Mouse (Mus musculus): ENCODE data around the gene Ltb. TPM values are rescaled to one million over a fixed set of nuclear protein-coding genes. Genes with fewer than 3 reads are reported as not detected.

The Ltb gene
- polyA plus RNA-seq, 1 experiment from 2014 or later, result 0.64 TPM

- H3K9me3 ChIP-seq, result no peaks in the 10 kb centered on the region
- H3K9ac ChIP-seq (replicated peaks), result no peak overlapping the region
- H3K4me2 ChIP-seq, result no peak overlapping the region
- no peak for ATAC-seq (ENCODE audit: insufficient number of reproducible peaks, insufficient read depth, low FRiP score, low TSS enrichment, low read depth)
- no peaks in the 10 kb centered on the region for H3K27me3 ChIP-seq
- no peak overlapping the region for H3K27ac ChIP-seq
- 93% methylated on average over 8 of the region's 8 CpGs for WGBS
- no peak overlapping the region for H3K4me3 ChIP-seq (replicated peaks)
- H3K4me1 ChIP-seq (replicated peaks), result peaks cover 11% of the 10 kb centered on the region; the same call in 1 of the 2 replicates
- H3K36me3 ChIP-seq, result peaks cover 100% of the 10 kb centered on the region
Measured at GRCm38 (mm10) chr17:35157254-35157653, 37.0 kb upstream of the Ltb start.

- Histone ChIP-seq H3K4me2 (no peak overlapping the region), H3K36me3 (peaks cover 100% of the 10 kb centered on the region), H3K4me1 (replicated peaks) (peaks cover 16% of the 10 kb centered on the region), H3K9ac (replicated peaks) (no peak overlapping the region), H3K27me3 (no peaks in the 10 kb centered on the region), H3K4me3 (replicated peaks) (no peak overlapping the region), H3K9me3 (no peaks in the 10 kb centered on the region), H3K27ac (no peak overlapping the region)
- ATAC-seq (ENCODE audit: insufficient number of reproducible peaks, insufficient read depth, low FRiP score, low TSS enrichment, low read depth), result no peak
- whole genome bisulfite sequencing, result 90% methylated on average over 8 of the region's 8 CpGs
Measured at GRCm38 (mm10) chr17:35157661-35158175, 36.5 kb upstream of the Ltb start.

- H3K27ac ChIP-seq, result no peak overlapping the region
- ATAC-seq (ENCODE audit: insufficient number of reproducible peaks, insufficient read depth, low FRiP score, low TSS enrichment, low read depth), result no peak
- H3K9ac ChIP-seq (replicated peaks), result no peak overlapping the region
- H3K27me3 ChIP-seq, result no peaks in the 10 kb centered on the region
- peaks cover 23% of the 10 kb centered on the region for H3K4me1 ChIP-seq (replicated peaks)
- 93% methylated on average over 16 of the region's 16 CpGs for WGBS
- H3K4me2 ChIP-seq, result no peak overlapping the region
- no peaks in the 10 kb centered on the region for H3K9me3 ChIP-seq
- H3K36me3 ChIP-seq, result peaks cover 88% of the 10 kb centered on the region
- H3K4me3 ChIP-seq (replicated peaks), result no peak overlapping the region
Measured at GRCm38 (mm10) chr17:35158850-35159593, 35.2 kb upstream of the Ltb start.

GRCm38 (mm10) chr17:35159638-35160037 is 34.6 kb upstream of the Ltb start:
- Histone ChIP-seq H3K4me2 (no peak overlapping the region), H3K4me1 (replicated peaks) (peaks cover 19% of the 10 kb centered on the region), H3K36me3 (peaks cover 82% of the 10 kb centered on the region), H3K4me3 (replicated peaks) (no peak overlapping the region), H3K9me3 (no peaks in the 10 kb centered on the region), H3K27ac (no peak overlapping the region), H3K9ac (replicated peaks) (no peak overlapping the region), H3K27me3 (no peaks in the 10 kb centered on the region)
- 79% methylated on average over 7 of the region's 7 CpGs for WGBS
- ATAC-seq (ENCODE audit: insufficient number of reproducible peaks, insufficient read depth, low FRiP score, low TSS enrichment, low read depth), result no peak

GRCm38 (mm10) chr17:35161421-35161820 is 32.8 kb upstream of the Ltb start:
- WGBS, result 82% methylated on average over 11 of the region's 11 CpGs
- Histone ChIP-seq H3K27me3 (no peaks in the 10 kb centered on the region), H3K36me3 (peaks cover 64% of the 10 kb centered on the region), H3K27ac (no peak overlapping the region), H3K4me3 (replicated peaks) (no peak overlapping the region), H3K4me2 (no peak overlapping the region), H3K9ac (replicated peaks) (no peak overlapping the region), H3K4me1 (replicated peaks) (peaks cover 20% of the 10 kb centered on the region), H3K9me3 (no peaks in the 10 kb centered on the region)
- no peak for ATAC-seq (ENCODE audit: insufficient number of reproducible peaks, insufficient read depth, low FRiP score, low TSS enrichment, low read depth)

GRCm38 (mm10) chr17:35162121-35162520 is 32.1 kb upstream of the Ltb start:
- peak overlapping the region; percentile 99; the same call in 1 of the 2 replicates for H3K4me3 ChIP-seq (replicated peaks)
- peak overlapping the region; percentile 92 for H3K4me2 ChIP-seq
- H3K4me1 ChIP-seq (replicated peaks), result peaks cover 22% of the 10 kb centered on the region
- 85% methylated on average over 14 of the region's 14 CpGs for WGBS
- H3K27me3 ChIP-seq, result no peaks in the 10 kb centered on the region
- peak overlapping the region; percentile 100; the same call in 1 of the 2 replicates for H3K9ac ChIP-seq (replicated peaks)
- peaks cover 57% of the 10 kb centered on the region for H3K36me3 ChIP-seq
- no peak for ATAC-seq (ENCODE audit: insufficient number of reproducible peaks, insufficient read depth, low FRiP score, low TSS enrichment, low read depth)
- H3K27ac ChIP-seq, result 0 out of 2 replicates have a peak overlapping the region, but pooled peaks have one; percentile 53
- no peaks in the 10 kb centered on the region for H3K9me3 ChIP-seq

- ATAC-seq (ENCODE audit: insufficient number of reproducible peaks, insufficient read depth, low FRiP score, low TSS enrichment, low read depth), result no peak
- H3K27me3 ChIP-seq, result no peaks in the 10 kb centered on the region
- no peaks in the 10 kb centered on the region for H3K9me3 ChIP-seq
- peak overlapping the region; percentile 100 for H3K9ac ChIP-seq (replicated peaks)
- peak overlapping the region; percentile 99 for H3K4me3 ChIP-seq (replicated peaks)
- H3K4me1 ChIP-seq (replicated peaks), result peaks cover 22% of the 10 kb centered on the region
- WGBS, result 69% methylated on average over 12 of the region's 12 CpGs
- peaks cover 51% of the 10 kb centered on the region for H3K36me3 ChIP-seq
- no peak overlapping the region for H3K27ac ChIP-seq
- H3K4me2 ChIP-seq, result peak overlapping the region; percentile 92
Measured at GRCm38 (mm10) chr17:35162730-35163129, 31.5 kb upstream of the Ltb start.

GRCm38 (mm10) chr17:35163326-35164081 is 30.7 kb upstream of the Ltb start:
- WGBS, result 16% methylated on average over 8 of the region's 8 CpGs
- Histone ChIP-seq H3K27me3 (no peaks in the 10 kb centered on the region), H3K4me3 (replicated peaks) (peak overlapping the region; percentile 99), H3K9ac (replicated peaks) (peak overlapping the region; percentile 100), H3K9me3 (no peaks in the 10 kb centered on the region), H3K4me1 (replicated peaks) (peaks cover 22% of the 10 kb centered on the region), H3K4me2 (peak overlapping the region; percentile 92), H3K36me3 (peaks cover 43% of the 10 kb centered on the region), H3K27ac (peak overlapping the region; percentile 98)
- no peak for ATAC-seq (ENCODE audit: insufficient number of reproducible peaks, insufficient read depth, low FRiP score, low TSS enrichment, low read depth)

- H3K27me3 ChIP-seq, result no peaks in the 10 kb centered on the region
- ATAC-seq (ENCODE audit: insufficient number of reproducible peaks, insufficient read depth, low FRiP score, low TSS enrichment, low read depth), result no peak
- H3K27ac ChIP-seq, result peak overlapping the region; percentile 98
- H3K9ac ChIP-seq (replicated peaks), result peak overlapping the region; percentile 100
- no peaks in the 10 kb centered on the region for H3K9me3 ChIP-seq
- WGBS, result 2% methylated on average over 28 of the region's 28 CpGs
- peaks cover 36% of the 10 kb centered on the region for H3K36me3 ChIP-seq
- H3K4me2 ChIP-seq, result peak overlapping the region; percentile 92
- H3K4me3 ChIP-seq (replicated peaks), result peak overlapping the region; percentile 99
- H3K4me1 ChIP-seq (replicated peaks), result peaks cover 22% of the 10 kb centered on the region
Measured at GRCm38 (mm10) chr17:35164218-35164567, 30.0 kb upstream of the Ltb start.

GRCm38 (mm10) chr17:35164568-35165450 is 29.4 kb upstream of the Ltb start, which contains the start of gene Prrc2a:
Gene Prrc2a, minus strand, starts transcription at chr17:35164897.
- peaks cover 22% of the 10 kb centered on the region for H3K4me1 ChIP-seq (replicated peaks)
- H3K27me3 ChIP-seq, result no peaks in the 10 kb centered on the region
- peak within 1 kb of the TSS; percentile 100 for H3K9ac ChIP-seq (replicated peaks)
- peak; percentile 96 for ATAC-seq (ENCODE audit: insufficient number of reproducible peaks, insufficient read depth, low FRiP score, low TSS enrichment, low read depth)
- WGBS, result under 1% methylated on average over 86 of the region's 89 CpGs
- peak within 1 kb of the TSS; percentile 99 for H3K4me3 ChIP-seq (replicated peaks)
- no peaks in the 10 kb centered on the region for H3K9me3 ChIP-seq
- peaks cover 30% of the 10 kb centered on the region for H3K36me3 ChIP-seq
- H3K27ac ChIP-seq, result peak within 1 kb of the TSS; percentile 98
- peak within 1 kb of the TSS; percentile 92 for H3K4me2 ChIP-seq

Measured in limb, embryonic 12.5 days (tissue).